Mouse (Mus musculus): ENCODE results near the gene Gm20388.

Gm20388 gene

GRCm38 (mm10) chr8:123887163-123887562 is 3976.5 kb downstream of the Gm20388 start:
- DNase-seq (ENCODE audit: low spot score), result no peak

- no peak for DNase-seq (ENCODE audit: low spot score)
Observed at GRCm38 (mm10) chr8:123887956-123888355, 3977.3 kb downstream of the Gm20388 start.

GRCm38 (mm10) chr8:123889797-123890196 is 3979.2 kb downstream of the Gm20388 start:
- DNase-seq (ENCODE audit: low spot score), result peak; percentile 58

GRCm38 (mm10) chr8:123891271-123891670 is 3980.6 kb downstream of the Gm20388 start:
- no peak for DNase-seq (ENCODE audit: low spot score)

- DNase-seq (ENCODE audit: low spot score), result no peak
Observed at GRCm38 (mm10) chr8:123891883-123892585, 3981.4 kb downstream of the Gm20388 start.

- no peak for DNase-seq (ENCODE audit: low spot score)
Observed at GRCm38 (mm10) chr8:123892586-123893155, 3982.0 kb downstream of the Gm20388 start.

- DNase-seq (ENCODE audit: low spot score), result no peak
Observed at GRCm38 (mm10) chr8:123893413-123893812, 3982.8 kb downstream of the Gm20388 start.

GRCm38 (mm10) chr8:123894502-123895097 is 3984.0 kb downstream of the Gm20388 start, which contains the start of gene Acta1:
Gene Acta1 (minus strand): TSS chr8:123894751.
- DNase-seq (ENCODE audit: low spot score), result no peak

- DNase-seq (ENCODE audit: low spot score), result no peak
Observed at GRCm38 (mm10) chr8:123895230-123895629, 3984.6 kb downstream of the Gm20388 start.

- DNase-seq (ENCODE audit: low spot score), result no peak
Observed at GRCm38 (mm10) chr8:123895680-123896365, 3985.2 kb downstream of the Gm20388 start.

GRCm38 (mm10) chr8:123896366-123896761 is 3985.7 kb downstream of the Gm20388 start:
- no peak for DNase-seq (ENCODE audit: low spot score)

GRCm38 (mm10) chr8:123896774-123897173 is 3986.1 kb downstream of the Gm20388 start:
- DNase-seq (ENCODE audit: low spot score), result no peak

GRCm38 (mm10) chr8:123898576-123898975 is 3987.9 kb downstream of the Gm20388 start:
- DNase-seq (ENCODE audit: low spot score), result no peak

- DNase-seq (ENCODE audit: low spot score), result peak; percentile 61
Observed at GRCm38 (mm10) chr8:123899366-123899765, 3988.7 kb downstream of the Gm20388 start.

GRCm38 (mm10) chr8:123902653-123903052 is 3992.0 kb downstream of the Gm20388 start:
- DNase-seq (ENCODE audit: low spot score), result peak; percentile 96

GRCm38 (mm10) chr8:123907604-123908003 is 3997.0 kb downstream of the Gm20388 start:
- no peak for DNase-seq (ENCODE audit: low spot score)

- DNase-seq (ENCODE audit: low spot score), result peak; percentile 32
Observed at GRCm38 (mm10) chr8:123912265-123912664, 4001.6 kb downstream of the Gm20388 start.

- DNase-seq (ENCODE audit: low spot score), result no peak
Observed at GRCm38 (mm10) chr8:123914635-123915034, 4004.0 kb downstream of the Gm20388 start.

GRCm38 (mm10) chr8:123924719-123925118 is 4014.1 kb downstream of the Gm20388 start:
- DNase-seq (ENCODE audit: low spot score), result peak; percentile 95

- DNase-seq (ENCODE audit: low spot score), result no peak
Observed at GRCm38 (mm10) chr8:123925671-123926070, 4015.0 kb downstream of the Gm20388 start.

- no peak for DNase-seq (ENCODE audit: low spot score)
Observed at GRCm38 (mm10) chr8:123929026-123929425, 4018.4 kb downstream of the Gm20388 start.

- DNase-seq (ENCODE audit: low spot score), result peak; percentile 100
Observed at GRCm38 (mm10) chr8:123948942-123949685, 4038.5 kb downstream of the Gm20388 start, which contains the start of gene Nup133. Gene Nup133 (minus strand): TSS chr8:123949265.

Measured in MN1 (cell line).